Mouse (Mus musculus) liver, postnatal 0 days (tissue): Measurements from ENCODE around the gene Trpc4ap.

Experiments
- CTCF ChIP-seq: sonication (generic); IDR thresholded peaks from 2 replicates; pipeline ENCODE4 v1.5.1; 2016; ENCODE audit warnings: antibody characterized with exemption, low read depth
- EP300 ChIP-seq: IDR thresholded peaks from 2 replicates; pipeline ENCODE4 v1.6.1; 2016; ENCODE audit warnings: antibody characterized with exemption, low read depth, mild to moderate bottlenecking

DNA sequence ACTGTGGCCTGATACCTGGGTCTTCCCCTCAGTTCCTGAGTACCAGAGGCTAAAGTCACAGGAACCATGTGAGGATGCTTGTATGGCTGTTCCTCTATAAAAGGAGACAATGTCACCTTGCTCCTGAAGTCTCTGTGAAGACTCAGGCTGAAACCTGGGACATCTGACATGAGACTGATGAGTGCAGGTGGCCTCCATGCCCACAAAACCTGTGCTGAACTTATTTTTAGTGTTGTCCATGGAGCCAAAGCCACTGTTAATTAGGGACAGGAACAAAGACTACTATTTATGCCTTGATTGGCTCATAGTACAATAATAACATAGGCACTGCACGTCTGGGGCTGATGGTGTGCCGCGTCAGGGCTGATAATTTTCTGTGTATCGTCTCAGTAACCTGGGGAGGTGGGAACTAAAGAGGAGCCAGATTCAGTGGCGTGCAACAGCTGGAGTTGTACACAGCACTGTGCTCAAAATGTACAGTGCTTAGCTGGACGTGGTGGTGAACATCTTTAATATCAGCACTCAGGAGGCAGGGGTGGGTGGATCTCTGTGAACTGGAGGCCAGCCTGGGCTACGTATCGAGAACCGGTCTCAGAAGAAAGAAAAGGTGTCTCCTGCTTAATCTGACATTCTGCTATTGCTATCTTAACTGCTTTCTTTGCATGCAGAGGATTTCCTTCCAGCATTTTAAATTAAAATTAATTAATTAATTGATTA is 80.2 kb downstream of the Trpc4ap start:
- TF ChIP-seq CTCF (no peak), EP300 (no peak)
